Mouse (Mus musculus): ENCODE measurements around the gene Plod2. TPM values are rescaled to one million over a fixed set of nuclear protein-coding genes. Genes with fewer than 3 reads are reported as not detected.

The Plod2 gene
- total RNA-seq, 2 experiments from 2014 or later, result 2.7 to 3.9 TPM

Other genes with a start within 250 kb of the Plod2 start
- gene 1700057G04Rik, start 232.8 kb upstream of the Plod2 start, total RNA-seq (2014; fragmentation: Nextera tagmentation), result 2.7 TPM in 1 of 2 replicates, not detected in the other
- not detected in 2 replicates for gene 1700057G04Rik, start 232.8 kb upstream of the Plod2 start, total RNA-seq (2017)
- gene Plscr4, start 84.8 kb upstream of the Plod2 start, total RNA-seq (2014; fragmentation: Nextera tagmentation), result 2.7 and 6.7 TPM in 2 replicates
- 1.2 and 5.1 TPM in 2 replicates for gene Plscr4, start 84.8 kb upstream of the Plod2 start, total RNA-seq (2017)

All from megakaryocyte-erythroid progenitor cell, adult 5-6 weeks (primary cell).